Mouse (Mus musculus) thymus, adult 2 months (tissue): ENCODE data around the gene Zswim1. TPM values are rescaled to one million over a fixed set of nuclear protein-coding genes. Genes with fewer than 3 reads are reported as not detected.

Source experiments
- DNase-seq: peaks from one replicate; pipeline ENCODE4 v3.0.0; 2021
- H3K27ac ChIP-seq: fragments of 200-500 bp; 2 replicates; pipeline ENCODE4 v1.5.1; 2012; ENCODE audit warnings: low read length, control low read depth; ENCODE audit not compliant: control insufficient read depth, insufficient read depth
- H3K27me3 ChIP-seq: fragments of 200-500 bp; 2 replicates; pipeline ENCODE4 v1.6.1; 2012; ENCODE audit warnings: mild to moderate bottlenecking, low read length, moderate library complexity, mixed read lengths; ENCODE audit not compliant: control insufficient read depth, insufficient read depth
- H3K36me3 ChIP-seq: fragments of 200-500 bp; 2 replicates; pipeline ENCODE4 v1.6.1; 2012; ENCODE audit warnings: mild to moderate bottlenecking, low read length, moderate library complexity; ENCODE audit not compliant: control insufficient read depth, insufficient read depth
- H3K4me1 ChIP-seq: fragments of 200-500 bp; replicated peaks from 2 replicates; pipeline ENCODE4 v1.6.1; 2012; ENCODE audit warnings: low read length; ENCODE audit not compliant: control insufficient read depth, insufficient read depth
- H3K4me3 ChIP-seq: fragments of 200-500 bp; 2 replicates; pipeline ENCODE4 v1.5.1; 2012; ENCODE audit warnings: mild to moderate bottlenecking, low read length, control low read depth, moderate library complexity; ENCODE audit not compliant: control insufficient read depth, insufficient read depth
- CTCF ChIP-seq: fragments of 200-500 bp; IDR thresholded peaks from 2 replicates; pipeline ENCODE4 v1.5.1; 2012; ENCODE audit warnings: mild to moderate bottlenecking, control low read depth, low read length, moderate library complexity, borderline replicate concordance; ENCODE audit not compliant: control insufficient read depth, poor library complexity, insufficient read depth; ENCODE audit errors: extremely low read depth
- POLR2A ChIP-seq: fragments of 200-500 bp; IDR thresholded peaks from 2 replicates; pipeline ENCODE4 v1.6.1; 2012; ENCODE audit warnings: mild to moderate bottlenecking, low read length, control low read depth, moderate library complexity; ENCODE audit not compliant: control insufficient read depth, poor library complexity, insufficient read depth; ENCODE audit errors: extremely low read depth
- WGBS: fragments of 180-500 bp; shearing (Covaris S2); methylation state at CpG from one replicate; pipeline ENCODE4 v1.1.7; 2018; 5-methylcytosine and 5-hydroxymethylcytosine counted together
- polyA plus RNA-seq: library from polyadenylated mRNA; depleted of rRNA; stranded (reverse); fragments of >200 nt; gene quantifications from 2 replicates; pipeline ENCODE4 v1.2.3, GENCODE M21; 2012

The Zswim1 gene
- polyA plus RNA-seq, 1 experiment, result 9.5 TPM

- H3K27me3 ChIP-seq, result peaks cover 18% of the 10 kb centered on the region
- H3K4me1 ChIP-seq, result peaks cover 17% of the 10 kb centered on the region
- no peaks in the 10 kb centered on the region for H3K36me3 ChIP-seq
- H3K27ac ChIP-seq, result no peak overlapping the region
- H3K4me3 ChIP-seq, result peak overlapping the region; percentile 35
- no peak for DNase-seq
- no peak for TF ChIP-seq POLR2A
- TF ChIP-seq CTCF, result no peak
- WGBS, result 3% methylated on average over 42 of the region's 42 CpGs
Measured at GRCm38 (mm10) chr2:164856309-164857100, 34.0 kb downstream of the Zswim1 start.

GRCm38 (mm10) chr2:164857101-164857821 is 34.8 kb downstream of the Zswim1 start, which contains the start of gene Pltp:
TSS of gene Pltp (minus strand) at chr2:164857711.
- Histone ChIP-seq H3K36me3 (no peaks in the 10 kb centered on the region), H3K4me3 (peak within 1 kb of the TSS; percentile 35), H3K4me1 (peaks cover 17% of the 10 kb centered on the region), H3K27ac (no peak within 1 kb of the TSS), H3K27me3 (peaks cover 18% of the 10 kb centered on the region)
- under 1% methylated on average over 47 of the region's 47 CpGs for whole genome bisulfite sequencing
- TF ChIP-seq POLR2A, result no peak
- TF ChIP-seq CTCF, result no peak
- DNase-seq, result no peak

GRCm38 (mm10) chr2:164857842-164858553 is 35.5 kb downstream of the Zswim1 start:
- no peaks in the 10 kb centered on the region for H3K36me3 ChIP-seq
- DNase-seq, result no peak
- peaks cover 18% of the 10 kb centered on the region for H3K27me3 ChIP-seq
- H3K4me1 ChIP-seq, result peaks cover 17% of the 10 kb centered on the region
- WGBS, result 9% methylated on average over 19 of the region's 19 CpGs
- no peak for TF ChIP-seq CTCF
- no peak for TF ChIP-seq POLR2A
- no peak overlapping the region for H3K27ac ChIP-seq
- H3K4me3 ChIP-seq, result no peak overlapping the region; the same call in 1 of the 2 replicates

- H3K27me3 ChIP-seq, result peaks cover 18% of the 10 kb centered on the region
- WGBS, result 81% methylated on average over 2 of the region's 2 CpGs
- no peak overlapping the region for H3K4me3 ChIP-seq
- no peak overlapping the region for H3K27ac ChIP-seq
- no peak for DNase-seq
- TF ChIP-seq CTCF, result no peak
- no peak for TF ChIP-seq POLR2A
- H3K4me1 ChIP-seq, result peaks cover 17% of the 10 kb centered on the region
- H3K36me3 ChIP-seq, result no peaks in the 10 kb centered on the region
Measured at GRCm38 (mm10) chr2:164859155-164859554, 36.7 kb downstream of the Zswim1 start.

- H3K27ac ChIP-seq, result no peak overlapping the region
- peaks cover 17% of the 10 kb centered on the region for H3K4me1 ChIP-seq
- peaks cover 18% of the 10 kb centered on the region for H3K27me3 ChIP-seq
- WGBS, result 77% methylated on average over 9 of the region's 9 CpGs
- DNase-seq, result no peak
- TF ChIP-seq POLR2A, result no peak
- no peak for TF ChIP-seq CTCF
- no peaks in the 10 kb centered on the region for H3K36me3 ChIP-seq
- H3K4me3 ChIP-seq, result no peak overlapping the region
Measured at GRCm38 (mm10) chr2:164859640-164860432, 37.4 kb downstream of the Zswim1 start.
